Mouse (Mus musculus) MEL (cell line): ENCODE results near the gene Extl2.

Source experiments
- CHD1 ChIP-seq: IDR thresholded peaks from 2 replicates; pipeline ENCODE4 v1.6.1; 2012; ENCODE audit warnings: low read depth, mild to moderate bottlenecking, inconsistent platforms, low read length, improper control_type of control experiment
- CHD2 ChIP-seq: IDR thresholded peaks from 2 replicates; pipeline ENCODE4 v1.6.1; 2011; ENCODE audit warnings: low read length, improper control_type of control experiment
- CTCF ChIP-seq, 3 experiments: IDR thresholded peaks in 2 of 3; conservative IDR thresholded peaks in 1 of 3; 2 replicates each; pipeline ENCODE4 v1.5.1; 2011 to 2012; ENCODE audit warnings: low read length in 3 of 3, low read depth in 2 of 3, mild to moderate bottlenecking in 2 of 3, improper control_type of control experiment in 1 of 3, inconsistent platforms in 1 of 3, mixed read lengths in 1 of 3, moderate library complexity in 1 of 3; ENCODE audit not compliant: control insufficient read depth in 1 of 3, insufficient read depth in 1 of 3, poor library complexity in 1 of 3, severe bottlenecking in 1 of 3
- EP300 ChIP-seq, 2 experiments: IDR thresholded peaks; 2 replicates each; pipeline ENCODE4 v1.6.1; 2011; ENCODE audit warnings: improper control_type of control experiment in 2 of 2, low read length in 2 of 2, low read depth in 1 of 2, mild to moderate bottlenecking in 1 of 2
- GABPA ChIP-seq: IDR thresholded peaks from 2 replicates; pipeline ENCODE4 v1.6.1; 2012; ENCODE audit warnings: low read depth, mild to moderate bottlenecking, inconsistent platforms, low read length, improper control_type of control experiment, moderate library complexity
- GATA1 ChIP-seq: IDR thresholded peaks from 2 replicates; pipeline ENCODE4 v1.6.1; 2011; ENCODE audit warnings: low read depth, low read length, improper control_type of control experiment
- MAFK ChIP-seq: IDR thresholded peaks from 2 replicates; pipeline ENCODE4 v1.6.1; 2011; ENCODE audit warnings: low read depth, mild to moderate bottlenecking, low read length, improper control_type of control experiment, borderline replicate concordance
- MYB ChIP-seq: IDR thresholded peaks from 2 replicates; pipeline ENCODE4 v1.6.1; 2011; ENCODE audit warnings: mild to moderate bottlenecking, low read depth, low read length, improper control_type of control experiment
- NELFE ChIP-seq: IDR thresholded peaks from 2 replicates; pipeline ENCODE4 v1.6.1; 2011; ENCODE audit warnings: low read depth, low read length, improper control_type of control experiment
- POLR2A ChIP-seq, 2 experiments: IDR thresholded peaks; 2 replicates each; pipeline ENCODE4 v1.6.1; 2011 to 2012; ENCODE audit warnings: low read length in 2 of 2, mild to moderate bottlenecking in 2 of 2, control low read depth in 1 of 2, improper control_type of control experiment in 1 of 2, low read depth in 1 of 2, moderate library complexity in 1 of 2; ENCODE audit not compliant: control insufficient read depth in 1 of 2, insufficient read depth in 1 of 2, poor library complexity in 1 of 2
- SIN3A ChIP-seq: IDR thresholded peaks from 2 replicates; pipeline ENCODE4 v1.6.1; 2012; ENCODE audit warnings: low read length, improper control_type of control experiment, inconsistent platforms
- TCF12 ChIP-seq: IDR thresholded peaks from 2 replicates; pipeline ENCODE4 v1.6.1; 2014; ENCODE audit warnings: low read depth, mild to moderate bottlenecking, inconsistent platforms, low read length, improper control_type of control experiment, moderate library complexity
- USF2 ChIP-seq, 2 experiments: IDR thresholded peaks; 2 replicates each; pipeline ENCODE4 v1.6.1; 2011 to 2012; ENCODE audit warnings: improper control_type of control experiment in 2 of 2, low read length in 2 of 2, borderline replicate concordance in 1 of 2, inconsistent platforms in 1 of 2, low read depth in 1 of 2, mild to moderate bottlenecking in 1 of 2; ENCODE audit not compliant: insufficient read depth in 1 of 2
- ZKSCAN1 ChIP-seq: IDR thresholded peaks from 2 replicates; pipeline ENCODE4 v1.6.1; 2012; ENCODE audit warnings: low read depth, mild to moderate bottlenecking, inconsistent platforms, low read length, improper control_type of control experiment, moderate library complexity

DNA sequence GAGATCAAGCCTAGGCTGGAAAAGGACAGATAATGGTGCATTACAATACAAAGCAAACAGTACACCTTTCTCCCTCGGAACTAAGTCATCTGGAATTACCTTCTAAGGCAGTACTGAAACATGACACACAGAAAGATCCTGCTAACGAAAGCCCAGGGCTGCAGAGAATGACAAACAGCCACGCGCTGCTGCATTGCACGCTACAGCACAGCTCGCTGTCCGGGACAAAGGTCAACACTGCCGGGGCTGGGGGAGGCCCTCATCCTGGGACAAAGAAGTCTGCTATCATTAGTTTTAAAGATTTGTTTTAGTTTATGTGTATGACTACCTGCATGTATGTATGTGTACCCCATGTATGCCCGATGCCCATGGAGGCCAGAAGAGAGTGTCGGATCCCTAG is 14.2 kb upstream of the Extl2 start:
- TF ChIP-seq CHD1: no peak
- no peak for TF ChIP-seq POLR2A (IDR thresholded peaks at IDR 0.05; ENCODE audit: control insufficient read depth in 1 of 2, insufficient read depth in 1 of 2, low read depth in 1 of 2, low read length in 2 of 2, poor library complexity in 1 of 2)
- no peak for TF ChIP-seq SIN3A
- no peak for TF ChIP-seq GATA1
- TF ChIP-seq MAFK: no peak
- TF ChIP-seq MYB: no peak
- TF ChIP-seq CTCF (IDR thresholded peaks at IDR 0.05 in 2 of 3, conservative IDR thresholded peaks at IDR 0.05 in 1 of 3; ENCODE audit: control insufficient read depth in 1 of 3, insufficient read depth in 1 of 3, low read depth in 2 of 3, low read length in 3 of 3, poor library complexity in 1 of 3, severe bottlenecking in 1 of 3): no peak
- TF ChIP-seq EP300 (IDR thresholded peaks at IDR 0.05; ENCODE audit: low read depth in 1 of 2, low read length in 2 of 2): no peak
- no peak for TF ChIP-seq USF2 (IDR thresholded peaks at IDR 0.05; ENCODE audit: borderline replicate concordance in 1 of 2, insufficient read depth in 1 of 2, low read depth in 1 of 2, low read length in 2 of 2)
- no peak for TF ChIP-seq ZKSCAN1
- no peak for TF ChIP-seq GABPA
- no peak for TF ChIP-seq CHD2
- no peak for TF ChIP-seq NELFE
- TF ChIP-seq TCF12: no peak
